Mouse (Mus musculus) olfactory bulb, adult 2 months (tissue): ENCODE measurements around the gene Cspg5.

Source experiments
- CTCF ChIP-seq: fragments of 200-500 bp; IDR thresholded peaks from 2 replicates; pipeline ENCODE4 v1.5.1; 2012; ENCODE audit warnings: low read depth, mild to moderate bottlenecking, low read length, moderate library complexity; ENCODE audit not compliant: insufficient read depth
- POLR2A ChIP-seq: fragments of 200-500 bp; IDR thresholded peaks from 2 replicates; pipeline ENCODE4 v1.6.1; 2012; ENCODE audit warnings: mild to moderate bottlenecking, low read depth, low read length, moderate library complexity; ENCODE audit not compliant: insufficient read depth

DNA sequence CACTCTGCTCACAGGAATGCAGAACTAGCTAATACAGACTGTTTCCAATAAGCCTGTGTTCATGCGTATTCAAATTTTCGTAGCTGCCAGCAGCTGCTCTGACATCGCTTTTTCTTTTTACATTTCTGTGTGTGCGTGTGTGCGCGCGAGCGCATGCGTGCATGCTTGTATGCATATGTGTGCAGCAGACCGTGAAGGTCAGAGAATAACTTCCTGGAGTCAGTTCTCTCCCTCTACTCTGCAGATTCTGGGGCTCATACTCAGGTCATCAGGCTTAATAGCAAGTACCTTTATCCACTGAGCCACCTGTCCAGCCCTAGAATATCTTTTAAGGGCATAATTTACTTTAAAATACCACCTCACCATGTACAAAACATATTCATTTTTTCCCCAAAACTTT is 24.8 kb downstream of the Cspg5 start:
- TF ChIP-seq POLR2A (no peak), CTCF (no peak)
